Mouse (Mus musculus): ENCODE results near the gene Ddx23. TPM values are rescaled to one million over a fixed set of nuclear protein-coding genes. Genes with fewer than 3 reads are reported as not detected.

Ddx23 gene
- total RNA-seq, 1 experiment from 2014 or later = 108 TPM

DNA sequence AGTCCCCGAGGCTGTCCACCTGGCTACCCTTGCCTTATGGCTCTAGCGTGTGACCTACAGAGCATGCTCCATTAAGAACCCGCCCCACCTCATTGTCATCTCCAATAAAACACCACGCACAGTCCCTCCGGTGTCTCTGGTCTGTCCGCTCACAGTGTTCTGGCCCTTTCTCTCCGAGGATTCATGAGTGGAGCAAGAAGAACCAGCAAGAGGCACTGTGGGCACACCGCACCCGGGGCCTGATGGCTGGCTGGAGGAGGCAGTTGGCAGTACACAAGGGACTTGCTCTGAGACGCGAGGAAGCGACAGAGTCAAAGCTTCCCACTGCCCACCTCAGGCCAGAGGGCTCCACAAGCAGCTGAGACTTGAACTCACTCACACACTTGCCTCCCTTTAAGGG is 18.3 kb downstream of the Ddx23 start:
- no peak for ATAC-seq (replicated peaks in 1 of 2; ENCODE audit: insufficient read depth in 1 of 2, low FRiP score in 2 of 2, low TSS enrichment in 1 of 2, low read depth in 1 of 2, poor library complexity in 2 of 2, severe bottlenecking in 2 of 2)

GRCm38 (mm10) chr15:98640157-98640556 is 22.5 kb downstream of the Ddx23 start:
- no peak for ATAC-seq (replicated peaks in 1 of 2; ENCODE audit: insufficient read depth in 1 of 2, low FRiP score in 2 of 2, low TSS enrichment in 1 of 2, low read depth in 1 of 2, poor library complexity in 2 of 2, severe bottlenecking in 2 of 2)

- ATAC-seq (replicated peaks in 1 of 2; ENCODE audit: insufficient read depth in 1 of 2, low FRiP score in 2 of 2, low TSS enrichment in 1 of 2, low read depth in 1 of 2, poor library complexity in 2 of 2, severe bottlenecking in 2 of 2) = no peak
Measured at GRCm38 (mm10) chr15:98637155-98637554, 25.5 kb downstream of the Ddx23 start.

DNA sequence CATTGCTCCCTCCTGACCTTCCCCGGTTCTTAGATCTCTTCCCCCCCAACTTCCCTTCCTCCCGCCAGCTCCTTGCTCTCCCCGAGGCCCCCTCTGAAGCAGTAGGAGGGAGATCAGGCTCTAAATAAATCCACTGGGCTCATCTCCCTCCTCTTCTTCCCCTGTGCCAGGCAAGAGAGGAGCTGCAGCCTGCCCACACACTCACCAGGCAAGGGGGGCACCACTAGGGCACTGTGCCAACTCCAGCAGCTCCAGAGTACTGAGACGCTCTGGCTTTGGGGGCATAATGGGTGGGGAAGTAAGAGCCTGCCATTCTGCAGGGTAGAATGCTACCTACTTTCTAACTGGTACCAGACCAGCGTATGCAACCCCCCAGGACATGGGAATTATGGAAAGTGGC is 26.2 kb downstream of the Ddx23 start:
- no peak for ATAC-seq (replicated peaks in 1 of 2; ENCODE audit: insufficient read depth in 1 of 2, low FRiP score in 2 of 2, low TSS enrichment in 1 of 2, low read depth in 1 of 2, poor library complexity in 2 of 2, severe bottlenecking in 2 of 2)

DNA sequence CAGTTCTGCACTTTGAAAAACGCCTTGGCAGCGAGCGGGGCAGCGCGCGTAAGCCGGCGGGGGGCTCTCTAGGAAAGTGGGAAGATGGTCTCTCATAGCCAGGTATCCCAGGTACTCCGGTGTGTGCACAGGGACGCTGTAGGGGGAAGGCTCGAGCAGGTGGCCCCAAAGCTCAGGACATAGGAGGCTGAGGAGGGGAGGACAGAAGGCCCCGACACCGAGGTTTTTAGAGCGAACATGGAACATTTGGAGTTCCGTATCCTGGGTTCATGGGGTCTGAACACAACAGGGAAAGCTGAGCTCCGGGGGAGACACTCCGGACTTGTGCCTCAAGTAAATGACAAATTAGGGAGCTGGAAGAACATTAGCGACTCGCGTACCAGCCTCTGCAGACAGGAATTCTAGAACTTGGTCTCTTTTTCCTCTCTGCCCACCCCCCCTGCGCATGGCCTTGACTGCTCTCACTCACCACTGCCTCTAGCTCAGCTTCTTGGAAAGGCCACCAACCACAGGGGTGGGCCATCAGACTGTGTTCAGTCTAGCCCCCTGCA is 27.3 kb downstream of the Ddx23 start:
- ATAC-seq (replicated peaks in 1 of 2; ENCODE audit: insufficient read depth in 1 of 2, low FRiP score in 2 of 2, low TSS enrichment in 1 of 2, low read depth in 1 of 2, poor library complexity in 2 of 2, severe bottlenecking in 2 of 2) = no peak

DNA sequence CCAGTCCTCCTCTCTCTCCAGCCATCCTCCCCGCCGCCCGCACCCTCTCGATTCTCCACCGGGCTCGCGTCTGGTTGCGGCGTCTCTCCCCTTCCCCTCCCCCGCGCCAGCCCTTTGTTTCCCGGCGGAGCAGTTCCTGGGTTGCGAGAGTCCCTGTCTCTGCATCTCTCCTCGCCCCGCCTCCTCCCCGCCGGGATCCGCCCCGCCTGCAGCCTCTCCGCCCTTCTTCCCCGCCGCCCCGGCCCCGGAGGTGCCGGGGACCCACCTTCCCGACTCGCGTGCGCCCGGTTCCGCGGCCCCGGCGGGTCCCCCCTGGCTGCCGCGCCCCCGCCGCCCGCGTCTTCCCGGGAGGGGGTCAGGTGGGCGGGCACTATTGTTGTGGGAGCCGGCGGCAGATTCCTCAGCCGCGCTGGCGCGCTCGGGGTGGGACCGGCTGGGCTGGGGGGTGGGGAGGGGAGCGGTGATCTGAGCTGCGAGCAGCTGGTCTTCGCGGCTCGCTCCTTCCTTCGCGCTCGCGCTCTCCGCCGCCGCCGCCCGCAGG is 28.1 kb downstream of the Ddx23 start:
- no peak for ATAC-seq (replicated peaks in 1 of 2; ENCODE audit: insufficient read depth in 1 of 2, low FRiP score in 2 of 2, low TSS enrichment in 1 of 2, low read depth in 1 of 2, poor library complexity in 2 of 2, severe bottlenecking in 2 of 2)

DNA sequence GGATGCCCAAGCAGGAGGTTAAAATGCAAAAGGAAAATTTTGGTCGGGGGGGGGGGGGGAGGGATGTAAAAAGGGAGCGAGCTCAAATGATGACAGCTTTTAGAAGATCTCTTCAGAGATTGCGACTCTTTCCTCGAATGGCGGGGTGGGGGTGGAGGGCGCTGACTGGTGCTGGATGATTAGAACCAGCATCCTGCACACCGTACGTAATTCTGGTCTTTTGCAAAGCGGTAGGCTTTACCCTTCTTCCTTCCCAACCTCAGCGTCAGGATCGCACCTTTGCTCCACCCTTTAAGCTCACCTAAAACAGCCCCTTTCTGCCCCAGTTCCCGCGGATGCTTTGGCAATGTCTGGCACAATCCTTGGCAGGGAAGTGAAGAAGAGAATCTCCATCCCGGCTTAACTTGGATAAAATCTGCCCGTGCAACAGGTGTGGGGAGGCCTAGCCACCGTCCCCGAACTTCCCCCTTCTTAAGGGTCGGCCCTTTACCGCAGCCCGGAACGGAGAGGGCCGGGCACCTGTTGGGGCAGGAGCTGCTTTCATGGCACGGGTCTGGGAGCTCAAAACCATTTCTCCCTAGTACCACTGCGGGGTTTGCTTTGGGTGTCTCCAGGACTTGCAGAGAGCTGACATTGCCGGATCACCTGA is 28.7 kb downstream of the Ddx23 start:
- no peak for ATAC-seq (replicated peaks in 1 of 2; ENCODE audit: insufficient read depth in 1 of 2, low FRiP score in 2 of 2, low TSS enrichment in 1 of 2, low read depth in 1 of 2, poor library complexity in 2 of 2, severe bottlenecking in 2 of 2)

DNA sequence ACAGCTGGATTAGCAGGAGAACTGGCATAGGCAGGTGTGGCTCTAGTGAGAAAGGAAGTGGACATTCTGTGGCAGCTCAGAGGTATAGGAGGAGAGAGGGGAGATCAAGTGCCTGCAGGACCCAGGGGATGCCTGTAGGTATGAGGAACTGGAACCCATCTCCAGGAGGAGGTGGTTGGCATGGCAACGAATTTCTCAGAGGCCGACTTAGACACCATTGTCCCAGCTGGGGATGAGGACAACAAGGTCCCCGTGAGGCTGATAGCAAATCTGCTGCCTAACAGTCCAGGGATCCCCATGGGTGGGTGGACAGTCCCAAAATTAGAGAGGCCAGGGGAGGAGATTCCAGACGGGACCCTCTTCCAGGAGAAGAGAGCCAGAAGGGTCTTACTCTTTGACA is 29.8 kb downstream of the Ddx23 start:
- ATAC-seq (replicated peaks in 1 of 2; ENCODE audit: insufficient read depth in 1 of 2, low FRiP score in 2 of 2, low TSS enrichment in 1 of 2, low read depth in 1 of 2, poor library complexity in 2 of 2, severe bottlenecking in 2 of 2) = no peak

DNA sequence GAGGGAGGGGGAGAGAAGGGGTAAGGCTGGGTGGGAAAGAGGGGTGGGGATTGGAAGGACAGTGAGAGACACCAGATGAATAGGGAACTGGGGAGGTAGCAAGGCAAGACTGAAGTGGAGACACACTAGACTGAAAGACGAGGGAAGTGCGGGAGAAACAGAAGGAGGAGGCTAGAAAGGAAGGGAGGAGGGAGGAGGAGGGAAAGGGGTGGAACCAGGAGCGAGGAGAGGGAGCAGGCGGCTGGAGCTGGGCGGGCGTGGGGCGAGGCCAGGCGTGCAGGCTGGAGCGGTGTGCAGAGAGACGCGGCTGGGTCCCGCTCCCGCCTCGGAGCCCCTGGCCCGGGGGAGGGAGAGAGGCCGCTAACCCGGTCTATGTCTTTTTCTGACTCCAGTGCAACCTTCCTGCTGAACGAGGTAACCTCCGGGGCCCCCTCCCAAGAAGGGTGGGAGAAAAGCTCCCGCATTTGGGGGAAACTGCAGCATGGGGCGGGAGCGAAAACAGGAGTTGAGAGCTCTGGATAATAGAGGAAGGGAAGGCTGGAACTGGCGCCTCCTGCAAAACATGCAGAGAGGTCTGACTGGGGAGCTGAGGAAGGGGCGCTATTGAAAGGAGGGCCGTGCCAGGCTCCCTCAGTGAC is 30.5 kb downstream of the Ddx23 start:
- no peak for ATAC-seq (replicated peaks in 1 of 2; ENCODE audit: insufficient read depth in 1 of 2, low FRiP score in 2 of 2, low TSS enrichment in 1 of 2, low read depth in 1 of 2, poor library complexity in 2 of 2, severe bottlenecking in 2 of 2)

DNA sequence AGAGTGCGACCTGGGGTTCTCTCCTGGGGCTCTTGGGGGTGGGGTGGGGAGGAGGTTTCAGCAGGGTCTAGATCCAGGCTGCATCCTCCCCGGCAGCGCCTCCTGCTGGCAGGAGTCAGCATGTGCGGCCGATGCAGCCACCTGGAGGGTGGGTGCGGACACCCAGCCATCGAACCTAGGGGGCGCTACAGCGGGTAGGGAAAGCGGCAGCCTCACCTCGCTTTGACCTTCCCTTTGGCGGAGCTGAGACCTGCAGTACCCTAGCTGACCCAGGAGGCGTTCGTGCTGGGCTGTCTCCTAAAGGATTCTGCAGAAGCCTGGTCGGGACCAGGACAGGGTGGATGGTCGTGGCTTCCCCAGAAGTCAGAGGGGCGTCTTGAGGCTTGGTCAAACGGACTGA is 31.2 kb downstream of the Ddx23 start:
- ATAC-seq (replicated peaks in 1 of 2; ENCODE audit: insufficient read depth in 1 of 2, low FRiP score in 2 of 2, low TSS enrichment in 1 of 2, low read depth in 1 of 2, poor library complexity in 2 of 2, severe bottlenecking in 2 of 2) = peak; percentile 39 to 49; a peak in 3 of 4 replicates

GRCm38 (mm10) chr15:98630540-98630939 is 32.2 kb downstream of the Ddx23 start, which contains the start of gene Cacnb3:
Cacnb3 (plus strand) TSS chr15:98630840.
- no peak for ATAC-seq (replicated peaks in 1 of 2; ENCODE audit: insufficient read depth in 1 of 2, low FRiP score in 2 of 2, low TSS enrichment in 1 of 2, low read depth in 1 of 2, poor library complexity in 2 of 2, severe bottlenecking in 2 of 2)

GRCm38 (mm10) chr15:98629464-98629863 is 33.2 kb downstream of the Ddx23 start:
- no peak for ATAC-seq (replicated peaks in 1 of 2; ENCODE audit: insufficient read depth in 1 of 2, low FRiP score in 2 of 2, low TSS enrichment in 1 of 2, low read depth in 1 of 2, poor library complexity in 2 of 2, severe bottlenecking in 2 of 2)

DNA sequence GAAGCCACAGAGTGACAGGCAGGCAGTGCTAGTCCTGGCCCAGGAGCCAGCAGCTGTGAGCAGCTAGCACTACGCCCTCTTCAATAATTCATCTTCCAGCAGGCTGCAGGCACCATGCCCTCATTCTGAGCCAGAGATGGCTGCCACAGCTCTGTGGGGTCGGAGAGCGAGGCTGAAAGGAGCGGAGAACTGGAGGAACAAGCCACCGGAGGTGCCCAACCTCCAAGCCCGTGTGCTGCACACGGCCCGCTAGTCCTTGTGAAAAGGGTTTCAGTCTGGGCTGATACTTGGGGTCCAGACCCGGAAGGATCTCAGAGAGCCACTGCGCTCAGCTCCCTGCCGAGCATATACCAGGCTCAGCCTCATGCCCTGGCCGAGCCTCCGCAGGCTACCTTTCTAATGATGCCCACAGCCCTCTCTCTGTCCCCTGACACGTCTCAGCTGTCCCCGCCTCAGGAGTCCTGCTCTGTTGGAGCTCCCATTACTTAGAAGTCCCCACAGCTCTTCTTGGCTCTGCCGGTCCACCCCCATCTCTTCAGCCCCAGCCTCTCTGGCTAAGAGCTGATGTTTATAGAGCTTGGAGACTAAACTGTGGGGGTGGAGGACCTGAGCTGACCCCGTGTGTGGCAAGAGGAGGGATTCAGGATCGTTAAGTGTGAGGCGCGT is 34.0 kb downstream of the Ddx23 start:
- peak; percentile 29 to 43; a peak in 1 of 4 replicates for ATAC-seq (replicated peaks in 1 of 2; ENCODE audit: insufficient read depth in 1 of 2, low FRiP score in 2 of 2, low TSS enrichment in 1 of 2, low read depth in 1 of 2, poor library complexity in 2 of 2, severe bottlenecking in 2 of 2)

GRCm38 (mm10) chr15:98626487-98627212 is 36.0 kb downstream of the Ddx23 start:
- no peak for ATAC-seq (replicated peaks in 1 of 2; ENCODE audit: insufficient read depth in 1 of 2, low FRiP score in 2 of 2, low TSS enrichment in 1 of 2, low read depth in 1 of 2, poor library complexity in 2 of 2, severe bottlenecking in 2 of 2)

DNA sequence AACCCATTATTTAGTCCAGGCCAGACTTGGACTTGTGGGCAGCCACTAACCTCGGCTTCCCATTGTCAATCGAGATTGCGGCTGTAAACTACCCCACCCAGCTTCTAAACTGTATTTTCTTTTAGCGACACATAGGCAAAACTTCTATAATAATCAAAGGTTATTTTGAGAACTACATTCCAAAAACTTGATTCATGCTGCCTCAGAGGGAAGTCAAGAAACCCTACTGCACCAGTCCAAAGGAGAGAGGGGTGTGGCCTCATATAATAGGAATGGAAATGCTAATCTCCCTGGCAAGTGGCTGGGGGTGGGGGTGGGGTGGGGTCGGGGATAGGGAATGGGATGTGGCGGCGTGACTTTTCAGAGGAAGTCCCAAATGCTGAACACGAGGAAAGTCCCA is 36.6 kb downstream of the Ddx23 start:
- ATAC-seq (replicated peaks in 1 of 2; ENCODE audit: insufficient read depth in 1 of 2, low FRiP score in 2 of 2, low TSS enrichment in 1 of 2, low read depth in 1 of 2, poor library complexity in 2 of 2, severe bottlenecking in 2 of 2) = no peak

DNA sequence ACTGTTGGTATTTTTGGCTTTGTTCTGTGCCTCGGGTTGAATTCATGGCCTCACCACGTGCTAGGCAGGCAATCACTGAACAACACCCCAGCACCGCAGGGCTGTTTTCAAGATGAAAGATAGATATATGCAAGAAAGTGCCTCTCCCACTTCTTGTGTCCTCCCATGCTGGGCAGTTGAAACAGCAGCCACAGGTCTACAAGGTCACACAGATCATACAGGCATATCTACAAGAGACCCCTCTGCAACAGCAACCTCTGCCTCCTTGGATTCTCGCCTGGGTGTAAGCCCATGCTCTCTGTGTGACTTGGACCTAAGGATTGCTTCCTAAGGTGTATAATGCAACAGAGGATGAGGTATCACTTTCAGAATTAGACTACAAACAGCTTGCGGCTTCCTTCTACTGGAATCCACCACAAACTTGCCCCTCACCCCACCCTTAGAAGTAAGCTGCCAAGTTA is 39.3 kb downstream of the Ddx23 start:
- no peak for ATAC-seq (replicated peaks in 1 of 2; ENCODE audit: insufficient read depth in 1 of 2, low FRiP score in 2 of 2, low TSS enrichment in 1 of 2, low read depth in 1 of 2, poor library complexity in 2 of 2, severe bottlenecking in 2 of 2)

DNA sequence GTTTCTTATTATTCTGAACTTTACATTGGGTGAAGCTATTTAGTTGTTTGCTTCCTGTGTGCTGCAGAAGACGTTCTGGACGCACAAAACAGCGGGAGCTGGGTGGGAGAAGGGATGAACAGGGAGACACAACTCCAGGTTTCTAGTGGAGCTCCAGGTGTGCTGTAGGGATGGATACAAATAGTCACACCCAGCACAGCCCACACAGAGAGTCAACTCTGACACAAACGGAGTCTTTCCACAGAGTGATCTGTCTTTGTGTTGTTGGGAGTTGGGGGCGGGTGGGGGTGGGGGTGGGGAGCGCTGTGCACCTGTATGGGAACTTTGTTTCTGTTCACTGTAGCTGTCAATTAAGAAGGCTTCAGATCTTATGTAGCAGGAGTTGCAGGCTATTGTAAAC is 40.0 kb downstream of the Ddx23 start:
- ATAC-seq (replicated peaks in 1 of 2; ENCODE audit: insufficient read depth in 1 of 2, low FRiP score in 2 of 2, low TSS enrichment in 1 of 2, low read depth in 1 of 2, poor library complexity in 2 of 2, severe bottlenecking in 2 of 2) = no peak
